Mouse (Mus musculus): ENCODE measurements around the gene Trim69. TPM values are rescaled to one million over a fixed set of nuclear protein-coding genes. Genes with fewer than 3 reads are reported as not detected.
A peak's percentile ranks its signal among the peaks of the same experiment; 100 is the strongest.

The Trim69 gene
- polyA plus RNA-seq (2015; fragmentation: Nextera tagmentation; extraction: Ambion mirVana): 0.21 TPM in 1 of 2 replicates, not detected in the other

- Histone ChIP-seq H3K9me3 (replicated peaks) (no peaks in the 10 kb centered on the region), H3K36me3 (no peaks in the 10 kb centered on the region), H3K27ac (replicated peaks) (no peak within 1 kb of the TSS), H3K4me1 (peaks cover 16% of the 10 kb centered on the region), H3K4me2 (replicated peaks) (no peak within 1 kb of the TSS), H3K27me3 (no peaks in the 10 kb centered on the region), H3K4me3 (replicated peaks) (no peak within 1 kb of the TSS), H3K9ac (no peak within 1 kb of the TSS)
- no peak for ATAC-seq (ENCODE audit: insufficient number of reproducible peaks, low FRiP score, low TSS enrichment, low read depth)
- WGBS: 37% methylated on average over 2 of the region's 2 CpGs
Observed at GRCm38 (mm10) chr2:122160680-122161079, at the start of gene Trim69. Trim69 (plus strand) TSS chr2:122160700.

GRCm38 (mm10) chr2:122116888-122117287 is 43.6 kb upstream of the Trim69 start:
- Histone ChIP-seq H3K27me3 (no peaks in the 10 kb centered on the region), H3K36me3 (peaks cover 13% of the 10 kb centered on the region), H3K27ac (replicated peaks) (no peak overlapping the region), H3K4me1 (peaks cover 10% of the 10 kb centered on the region), H3K9me3 (replicated peaks) (no peaks in the 10 kb centered on the region), H3K4me2 (replicated peaks) (peak overlapping the region; percentile 55; the same call in 1 of the 2 replicates), H3K9ac (no peak overlapping the region), H3K4me3 (replicated peaks) (peak overlapping the region; percentile 78; the same call in 1 of the 2 replicates)
- WGBS: 90% methylated on average over 2 of the region's 2 CpGs
- no peak for ATAC-seq (ENCODE audit: insufficient number of reproducible peaks, low FRiP score, low TSS enrichment, low read depth)

GRCm38 (mm10) chr2:122117961-122118958 is 42.2 kb upstream of the Trim69 start, which contains the start of gene Spg11:
Spg11 (minus strand) TSS chr2:122118386.
- Histone ChIP-seq H3K36me3 (peaks cover 9% of the 10 kb centered on the region; the same call in 1 of the 2 replicates), H3K27ac (replicated peaks) (peak within 1 kb of the TSS; percentile 99), H3K9ac (peak within 1 kb of the TSS; percentile 94), H3K4me2 (replicated peaks) (peak within 1 kb of the TSS; percentile 55), H3K4me1 (peaks cover 10% of the 10 kb centered on the region), H3K4me3 (replicated peaks) (peak within 1 kb of the TSS; percentile 78), H3K9me3 (replicated peaks) (no peaks in the 10 kb centered on the region), H3K27me3 (no peaks in the 10 kb centered on the region)
- ATAC-seq (ENCODE audit: insufficient number of reproducible peaks, low FRiP score, low TSS enrichment, low read depth): peak; percentile 98
- under 1% methylated on average over 47 of the region's 47 CpGs for WGBS

GRCm38 (mm10) chr2:122125680-122126572 is 34.6 kb upstream of the Trim69 start:
- no peaks in the 10 kb centered on the region for H3K4me1 ChIP-seq
- 0 out of 2 replicates have a peak, but pooled peaks cover 4% of the 10 kb centered on the region for H3K27me3 ChIP-seq
- H3K9ac ChIP-seq: no peak overlapping the region
- no peak overlapping the region for H3K4me3 ChIP-seq (replicated peaks)
- no peak for ATAC-seq (ENCODE audit: insufficient number of reproducible peaks, low FRiP score, low TSS enrichment, low read depth)
- H3K4me2 ChIP-seq (replicated peaks): no peak overlapping the region
- WGBS: 53% methylated on average over 12 of the region's 12 CpGs
- no peaks in the 10 kb centered on the region for H3K36me3 ChIP-seq
- H3K9me3 ChIP-seq (replicated peaks): no peaks in the 10 kb centered on the region
- H3K27ac ChIP-seq (replicated peaks): no peak overlapping the region

- Histone ChIP-seq H3K27ac (replicated peaks) (no peak overlapping the region), H3K9ac (no peak overlapping the region), H3K4me3 (replicated peaks) (no peak overlapping the region), H3K9me3 (replicated peaks) (no peaks in the 10 kb centered on the region), H3K36me3 (no peaks in the 10 kb centered on the region), H3K4me2 (replicated peaks) (no peak overlapping the region), H3K27me3 (0 out of 2 replicates have a peak, but pooled peaks cover 4% of the 10 kb centered on the region), H3K4me1 (no peaks in the 10 kb centered on the region)
- no peak for ATAC-seq (ENCODE audit: insufficient number of reproducible peaks, low FRiP score, low TSS enrichment, low read depth)
- WGBS: 32% methylated on average over 5 of the region's 5 CpGs
Observed at GRCm38 (mm10) chr2:122126765-122127347, 33.6 kb upstream of the Trim69 start.

GRCm38 (mm10) chr2:122127635-122128034 is 32.9 kb upstream of the Trim69 start:
- Histone ChIP-seq H3K4me1 (no peaks in the 10 kb centered on the region), H3K9ac (no peak overlapping the region), H3K27me3 (0 out of 2 replicates have a peak, but pooled peaks cover 4% of the 10 kb centered on the region), H3K4me3 (replicated peaks) (no peak overlapping the region), H3K36me3 (no peaks in the 10 kb centered on the region), H3K27ac (replicated peaks) (no peak overlapping the region), H3K4me2 (replicated peaks) (no peak overlapping the region), H3K9me3 (replicated peaks) (no peaks in the 10 kb centered on the region)
- WGBS: 91% methylated on average over 4 of the region's 4 CpGs
- ATAC-seq (ENCODE audit: insufficient number of reproducible peaks, low FRiP score, low TSS enrichment, low read depth): no peak

- Histone ChIP-seq H3K36me3 (no peaks in the 10 kb centered on the region), H3K9ac (no peak overlapping the region), H3K4me3 (replicated peaks) (no peak overlapping the region), H3K4me1 (no peaks in the 10 kb centered on the region), H3K27ac (replicated peaks) (no peak overlapping the region), H3K4me2 (replicated peaks) (no peak overlapping the region), H3K9me3 (replicated peaks) (no peaks in the 10 kb centered on the region), H3K27me3 (no peaks in the 10 kb centered on the region)
- WGBS: 85% methylated on average over 2 of the region's 2 CpGs
- no peak for ATAC-seq (ENCODE audit: insufficient number of reproducible peaks, low FRiP score, low TSS enrichment, low read depth)
Observed at GRCm38 (mm10) chr2:122132078-122132477, 28.4 kb upstream of the Trim69 start.

GRCm38 (mm10) chr2:122132618-122133017 is 27.9 kb upstream of the Trim69 start:
- ATAC-seq (ENCODE audit: insufficient number of reproducible peaks, low FRiP score, low TSS enrichment, low read depth): no peak
- Histone ChIP-seq H3K4me3 (replicated peaks) (no peak overlapping the region), H3K9me3 (replicated peaks) (no peaks in the 10 kb centered on the region), H3K9ac (no peak overlapping the region), H3K27me3 (no peaks in the 10 kb centered on the region), H3K4me2 (replicated peaks) (no peak overlapping the region), H3K27ac (replicated peaks) (no peak overlapping the region), H3K4me1 (no peaks in the 10 kb centered on the region), H3K36me3 (no peaks in the 10 kb centered on the region)
- 82% methylated on average over 2 of the region's 2 CpGs for whole genome bisulfite sequencing

- no peak overlapping the region for H3K9ac ChIP-seq
- H3K27ac ChIP-seq (replicated peaks): no peak overlapping the region
- ATAC-seq (ENCODE audit: insufficient number of reproducible peaks, low FRiP score, low TSS enrichment, low read depth): no peak
- no peaks in the 10 kb centered on the region for H3K36me3 ChIP-seq
- no peaks in the 10 kb centered on the region for H3K27me3 ChIP-seq
- no peaks in the 10 kb centered on the region for H3K4me1 ChIP-seq
- 49% methylated on average over 5 of the region's 5 CpGs for WGBS
- H3K4me2 ChIP-seq (replicated peaks): no peak overlapping the region
- H3K9me3 ChIP-seq (replicated peaks): no peaks in the 10 kb centered on the region
- no peak overlapping the region for H3K4me3 ChIP-seq (replicated peaks)
Observed at GRCm38 (mm10) chr2:122137839-122138465, 22.5 kb upstream of the Trim69 start.

- Histone ChIP-seq H3K4me1 (no peaks in the 10 kb centered on the region), H3K4me3 (replicated peaks) (no peak overlapping the region), H3K36me3 (no peaks in the 10 kb centered on the region), H3K27ac (replicated peaks) (no peak overlapping the region), H3K4me2 (replicated peaks) (no peak overlapping the region), H3K9ac (no peak overlapping the region), H3K9me3 (replicated peaks) (no peaks in the 10 kb centered on the region), H3K27me3 (no peaks in the 10 kb centered on the region)
- ATAC-seq (ENCODE audit: insufficient number of reproducible peaks, low FRiP score, low TSS enrichment, low read depth): no peak
- 56% methylated on average over 2 of the region's 2 CpGs for WGBS
Observed at GRCm38 (mm10) chr2:122140815-122141214, 19.7 kb upstream of the Trim69 start.

Measured in embryonic facial prominence, embryonic 15.5 days (tissue).